Mouse (Mus musculus): ENCODE measurements around the gene Dynlt1c.
"Not testable (repeated sequence)": the region's sequence is repeated elsewhere in the genome, so short reads cannot be mapped to it uniquely, and the experiment has no call there.

Dynlt1c gene

GRCm38 (mm10) chr17:6656471-6656870 lies 55.0 kb downstream of the Dynlt1c start:
- DNase-seq = not testable (repeated sequence)

DNA sequence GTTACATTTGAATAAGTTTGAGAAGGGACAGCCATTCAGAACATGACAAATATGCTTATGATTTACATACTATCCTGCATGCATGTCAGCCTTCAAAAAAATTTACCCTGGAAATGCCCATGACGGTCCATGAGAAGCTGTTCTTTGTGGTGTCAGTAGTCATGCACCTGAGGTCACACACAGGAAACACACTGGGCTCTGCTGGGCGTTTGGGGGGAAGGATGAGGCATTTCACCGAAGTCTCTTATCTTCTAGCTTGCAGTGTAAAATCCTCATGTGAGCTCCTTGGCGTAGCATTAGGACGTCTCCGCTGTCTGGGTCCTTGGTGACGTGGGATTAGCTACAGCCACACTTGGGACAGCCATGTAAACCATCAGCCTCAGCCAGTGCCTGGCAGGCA lies 57.3 kb downstream of the Dynlt1c start, which contains the start of gene Sytl3:
TSS of gene Sytl3 (plus strand) at position 293 of the 400 bp plus-strand sequence.
- not testable (repeated sequence) for DNase-seq

Data from cerebellum, postnatal 36 days (tissue).